Mouse (Mus musculus) activated CD4-positive, CD25-positive, alpha-beta regulatory T cell, adult 4 months (primary cell): ENCODE data around the gene Efcab12. TPM values are rescaled to one million over a fixed set of nuclear protein-coding genes. Genes with fewer than 3 reads are reported as not detected.

Experiments
- ATAC-seq: one replicate; pipeline ENCODE4 v1.8.0; 2017
- polyA plus RNA-seq, 2 experiments: library from polyadenylated mRNA; unstranded; fragments of 100-300 nt; shearing (Covaris generic); gene quantifications; one replicate each; pipeline ENCODE4 v1.2.1; 2017

Gene Efcab12
- polyA plus RNA-seq, 2 experiments from 2014 or later: 0.19 to 0.24 TPM

- ATAC-seq: no peak
Measured at GRCm38 (mm10) chr6:115838745-115839144, 533 bp upstream of the Efcab12 start.

- no peak for ATAC-seq
Measured at GRCm38 (mm10) chr6:115833861-115834260, 4.4 kb downstream of the Efcab12 start.

GRCm38 (mm10) chr6:115832152-115832850 is 5.9 kb downstream of the Efcab12 start:
- ATAC-seq: no peak

- ATAC-seq: no peak
Measured at GRCm38 (mm10) chr6:115830779-115831601, 7.2 kb downstream of the Efcab12 start.

GRCm38 (mm10) chr6:115823850-115824464 is 14.3 kb downstream of the Efcab12 start:
- peak; percentile 98 for ATAC-seq

- ATAC-seq: no peak
Measured at GRCm38 (mm10) chr6:115821216-115821993, 16.8 kb downstream of the Efcab12 start.

- no peak for ATAC-seq
Measured at GRCm38 (mm10) chr6:115818129-115818528, 20.1 kb downstream of the Efcab12 start.

- no peak for ATAC-seq
Measured at GRCm38 (mm10) chr6:115815041-115815440, 23.2 kb downstream of the Efcab12 start.

- ATAC-seq: no peak
Measured at GRCm38 (mm10) chr6:115814104-115814503, 24.1 kb downstream of the Efcab12 start.

- no peak for ATAC-seq
Measured at GRCm38 (mm10) chr6:115811606-115812005, 26.6 kb downstream of the Efcab12 start.

- ATAC-seq: peak; percentile 92
Measured at GRCm38 (mm10) chr6:115808488-115809231, 29.6 kb downstream of the Efcab12 start, which contains the start of gene Rpl32. Gene Rpl32 (minus strand): TSS chr6:115808747.

- peak; percentile 13 for ATAC-seq
Measured at GRCm38 (mm10) chr6:115808196-115808487, 30.1 kb downstream of the Efcab12 start.

- ATAC-seq: no peak
Measured at GRCm38 (mm10) chr6:115807464-115808195, 30.6 kb downstream of the Efcab12 start.

- no peak for ATAC-seq
Measured at GRCm38 (mm10) chr6:115804432-115805192, 33.6 kb downstream of the Efcab12 start.

- ATAC-seq: peak; percentile 43
Measured at GRCm38 (mm10) chr6:115803541-115804382, 34.5 kb downstream of the Efcab12 start.

GRCm38 (mm10) chr6:115801811-115802210 is 36.4 kb downstream of the Efcab12 start:
- ATAC-seq: no peak

GRCm38 (mm10) chr6:115792691-115793215 is 45.5 kb downstream of the Efcab12 start:
- ATAC-seq: peak; percentile 57

GRCm38 (mm10) chr6:115791842-115792686 is 46.1 kb downstream of the Efcab12 start:
- peak; percentile 45 for ATAC-seq
